Mouse (Mus musculus): ENCODE data around the gene Gm13757. TPM values are rescaled to one million over a fixed set of nuclear protein-coding genes. Genes with fewer than 3 reads are reported as not detected.

Gene Gm13757
- not detected for polyA plus RNA-seq (2014; fragmentation: Illumina TruSeq; extraction: RNeasy Lipid Tissue Mini Kit (QIAGEN cat#74804); ENCODE audit: low read depth, low replicate concordance)

DNA sequence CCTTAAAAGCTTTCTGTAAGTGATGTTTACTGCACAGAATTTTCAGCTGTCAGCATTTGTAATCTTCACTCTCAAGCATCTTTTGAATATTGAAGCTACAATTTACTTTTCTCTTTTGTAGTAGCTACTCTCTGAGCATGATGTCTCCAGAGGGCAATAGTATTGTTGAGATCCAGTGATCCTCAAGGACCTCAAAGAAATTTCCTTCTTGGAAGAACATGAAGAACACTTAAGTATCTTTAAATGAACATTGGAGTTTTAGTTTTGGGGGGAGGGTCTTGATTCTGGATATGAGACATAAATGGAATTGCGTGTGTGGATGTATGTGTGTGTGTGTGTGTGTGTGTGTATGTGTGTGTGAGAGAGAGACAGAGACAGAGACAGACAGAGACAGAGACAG, at the start of gene Gm13757:
Gene Gm13757 (minus strand): TSS at position 101 of the 400 bp plus-strand sequence.

DNA sequence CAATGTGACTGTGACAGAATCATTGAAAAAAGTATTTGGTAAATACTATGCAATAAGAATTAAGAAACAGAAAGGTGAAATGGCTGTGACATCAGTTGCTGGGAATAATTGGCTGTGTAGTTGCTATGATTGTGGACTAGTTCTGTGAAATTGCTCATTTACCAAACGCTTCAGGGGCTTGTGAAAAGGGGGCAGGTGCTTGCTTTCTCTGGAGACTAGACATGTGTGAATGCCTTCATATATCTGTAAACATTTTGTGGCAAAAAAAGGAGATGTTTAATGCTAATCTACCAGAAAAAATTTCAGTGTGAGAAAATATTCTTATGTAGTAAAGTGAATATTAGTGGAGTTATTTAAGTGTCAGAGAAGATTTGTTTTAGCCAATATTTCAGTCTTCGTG, 44.1 kb upstream of the Gm13757 start, which contains the start of gene Olfr1185-ps1:
Gene Olfr1185-ps1 (plus strand): TSS at position 301 of the 400 bp plus-strand sequence.

DNA sequence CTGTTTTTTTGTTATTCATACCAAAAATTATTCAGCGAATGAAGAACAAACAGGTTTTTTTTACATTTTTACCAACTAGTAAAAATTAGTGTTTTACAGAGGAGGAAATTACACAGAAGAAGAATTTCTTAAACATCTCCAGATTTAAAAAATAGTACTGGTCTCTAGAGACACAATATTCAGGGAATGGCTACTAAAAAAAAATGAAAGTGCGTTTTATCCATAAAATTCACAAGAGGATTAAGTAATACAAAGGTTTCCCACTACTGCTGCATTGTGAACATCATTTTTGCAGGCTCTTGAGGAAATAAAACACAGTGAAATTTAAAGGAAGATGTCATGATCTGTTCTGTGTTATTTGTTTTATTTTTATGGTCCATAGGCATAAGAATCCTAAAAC, 34.4 kb upstream of the Gm13757 start, which contains the start of gene Olfr1184:
Gene Olfr1184 (plus strand): TSS at position 301 of the 400 bp plus-strand sequence.

DNA sequence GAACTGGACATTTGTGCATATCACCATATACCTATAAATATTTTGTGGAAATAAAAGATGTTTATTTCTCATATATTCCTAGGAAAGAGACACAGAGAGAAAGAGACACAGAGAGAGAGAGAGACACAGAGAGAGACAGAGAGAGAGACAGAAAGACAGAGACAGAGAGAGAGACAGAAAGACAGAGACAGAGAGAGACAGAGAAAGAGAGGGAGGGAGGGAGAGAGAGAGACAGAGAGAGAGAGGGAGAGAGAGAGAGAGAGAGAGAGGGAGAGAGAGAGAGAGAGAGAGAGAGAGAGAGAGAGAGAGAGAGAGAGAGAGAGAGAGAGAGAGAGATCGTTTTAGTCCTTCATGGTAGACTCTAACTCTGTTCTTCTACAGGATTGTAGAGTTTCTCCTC, 5.6 kb upstream of the Gm13757 start, which contains the start of gene Olfr1183:
Gene Olfr1183 (plus strand): TSS at position 301 of the 400 bp plus-strand sequence.

DNA sequence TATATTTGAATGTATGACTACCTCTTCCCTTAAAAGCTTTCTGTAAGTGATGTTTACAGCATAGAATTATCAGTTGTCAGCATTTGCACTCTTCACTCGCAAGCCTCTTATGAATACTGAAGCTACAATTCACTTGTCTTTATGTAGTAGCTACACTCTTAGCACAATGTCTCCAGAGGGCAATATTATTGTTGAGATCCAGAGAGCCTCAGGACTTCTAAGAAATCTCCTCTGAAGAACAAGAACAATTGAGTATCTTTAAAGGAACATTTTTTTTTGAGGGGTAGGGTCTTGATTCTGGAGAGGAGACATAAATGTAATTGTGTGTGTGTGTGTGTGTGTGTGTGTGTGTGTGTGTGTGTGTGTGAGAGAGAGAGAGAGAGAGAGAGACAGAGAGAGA, 22.9 kb downstream of the Gm13757 start, which contains the start of gene Olfr1181:
Gene Olfr1181 (minus strand): TSS at position 101 of the 400 bp plus-strand sequence.

DNA sequence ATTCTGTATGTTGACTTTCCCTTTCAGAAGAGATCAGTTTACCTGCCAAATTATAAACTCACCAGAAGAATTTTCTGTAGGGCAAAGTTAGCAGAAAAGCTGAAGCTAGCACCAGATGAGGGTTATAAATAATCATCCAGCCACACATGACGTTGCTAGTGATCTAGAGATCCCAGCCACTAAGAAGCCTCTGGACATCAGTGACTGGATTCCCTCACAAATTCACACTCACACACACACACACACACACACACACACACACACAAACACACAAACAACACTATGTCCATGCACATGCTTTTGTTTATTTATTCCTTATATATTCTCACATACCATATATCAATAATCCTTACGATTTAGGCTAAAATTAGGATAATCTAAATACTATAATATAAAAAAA, 29.9 kb downstream of the Gm13757 start, which contains the start of gene Olfr1180:
Gene Olfr1180 (minus strand): TSS at position 101 of the 400 bp plus-strand sequence.

DNA sequence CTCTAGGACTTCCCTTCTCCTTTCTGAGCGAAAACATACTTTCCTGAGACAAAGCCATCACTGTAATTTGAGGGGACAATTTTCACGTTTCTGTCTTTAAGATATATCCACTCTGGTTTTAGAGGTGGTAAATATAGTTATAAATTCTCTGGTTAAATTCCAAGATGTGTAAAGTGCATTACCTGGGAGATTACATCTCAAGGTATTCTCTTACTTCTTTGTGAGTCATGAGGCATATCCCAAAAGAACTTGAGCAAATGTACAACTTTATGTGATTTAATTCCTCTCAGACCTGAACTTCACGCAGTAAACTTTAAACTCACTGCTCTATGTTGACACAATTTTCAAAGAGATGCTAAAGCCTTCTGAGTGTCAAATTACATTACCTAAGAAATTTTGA, 42.6 kb downstream of the Gm13757 start, which contains the start of gene Olfr1179:
Gene Olfr1179 (minus strand): TSS at position 101 of the 400 bp plus-strand sequence.

Other genes with a start within 250 kb of the Gm13757 start
- not detected for gene Olfr1170, start 220.8 kb downstream of the Gm13757 start, polyA plus RNA-seq (2014; fragmentation: Illumina TruSeq; extraction: RNeasy Lipid Tissue Mini Kit (QIAGEN cat#74804); ENCODE audit: low read depth, low replicate concordance)
- gene Olfr1173, start 169.3 kb downstream of the Gm13757 start, polyA plus RNA-seq (2014; fragmentation: Illumina TruSeq; extraction: RNeasy Lipid Tissue Mini Kit (QIAGEN cat#74804); ENCODE audit: low read depth, low replicate concordance): not detected
- gene Olfr1174-ps, start 134.0 kb downstream of the Gm13757 start, polyA plus RNA-seq (2014; fragmentation: Illumina TruSeq; extraction: RNeasy Lipid Tissue Mini Kit (QIAGEN cat#74804); ENCODE audit: low read depth, low replicate concordance): not detected
- not detected for gene Olfr1175-ps, start 121.9 kb downstream of the Gm13757 start, polyA plus RNA-seq (2014; fragmentation: Illumina TruSeq; extraction: RNeasy Lipid Tissue Mini Kit (QIAGEN cat#74804); ENCODE audit: low read depth, low replicate concordance)
- gene Olfr1176, start 112.4 kb downstream of the Gm13757 start, polyA plus RNA-seq (2014; fragmentation: Illumina TruSeq; extraction: RNeasy Lipid Tissue Mini Kit (QIAGEN cat#74804); ENCODE audit: low read depth, low replicate concordance): not detected
- gene Olfr1177-ps, start 102.6 kb downstream of the Gm13757 start, polyA plus RNA-seq (2014; fragmentation: Illumina TruSeq; extraction: RNeasy Lipid Tissue Mini Kit (QIAGEN cat#74804); ENCODE audit: low read depth, low replicate concordance): not detected
- not detected for gene Olfr1178, start 62.1 kb downstream of the Gm13757 start, polyA plus RNA-seq (2014; fragmentation: Illumina TruSeq; extraction: RNeasy Lipid Tissue Mini Kit (QIAGEN cat#74804); ENCODE audit: low read depth, low replicate concordance)
- gene Olfr1179, start 42.7 kb downstream of the Gm13757 start, polyA plus RNA-seq (2014; fragmentation: Illumina TruSeq; extraction: RNeasy Lipid Tissue Mini Kit (QIAGEN cat#74804); ENCODE audit: low read depth, low replicate concordance): not detected
- gene Olfr1180, start 30.0 kb downstream of the Gm13757 start, polyA plus RNA-seq (2014; fragmentation: Illumina TruSeq; extraction: RNeasy Lipid Tissue Mini Kit (QIAGEN cat#74804); ENCODE audit: low read depth, low replicate concordance): not detected
- not detected for gene Olfr1181, start 23.0 kb downstream of the Gm13757 start, polyA plus RNA-seq (2014; fragmentation: Illumina TruSeq; extraction: RNeasy Lipid Tissue Mini Kit (QIAGEN cat#74804); ENCODE audit: low read depth, low replicate concordance)
- gene Olfr1183, start 5.7 kb upstream of the Gm13757 start, polyA plus RNA-seq (2014; fragmentation: Illumina TruSeq; extraction: RNeasy Lipid Tissue Mini Kit (QIAGEN cat#74804); ENCODE audit: low read depth, low replicate concordance): not detected
- gene Olfr1184, start 34.5 kb upstream of the Gm13757 start, polyA plus RNA-seq (2014; fragmentation: Illumina TruSeq; extraction: RNeasy Lipid Tissue Mini Kit (QIAGEN cat#74804); ENCODE audit: low read depth, low replicate concordance): not detected
- gene Olfr1185-ps1, start 44.2 kb upstream of the Gm13757 start, polyA plus RNA-seq (2014; fragmentation: Illumina TruSeq; extraction: RNeasy Lipid Tissue Mini Kit (QIAGEN cat#74804); ENCODE audit: low read depth, low replicate concordance): not detected
- not detected for gene Olfr1186, start 69.4 kb upstream of the Gm13757 start, polyA plus RNA-seq (2014; fragmentation: Illumina TruSeq; extraction: RNeasy Lipid Tissue Mini Kit (QIAGEN cat#74804); ENCODE audit: low read depth, low replicate concordance)
- not detected for gene Olfr1188, start 107.8 kb upstream of the Gm13757 start, polyA plus RNA-seq (2014; fragmentation: Illumina TruSeq; extraction: RNeasy Lipid Tissue Mini Kit (QIAGEN cat#74804); ENCODE audit: low read depth, low replicate concordance)
- not detected for gene Olfr1189, start 137.3 kb upstream of the Gm13757 start, polyA plus RNA-seq (2014; fragmentation: Illumina TruSeq; extraction: RNeasy Lipid Tissue Mini Kit (QIAGEN cat#74804); ENCODE audit: low read depth, low replicate concordance)
- not detected for gene Olfr1191-ps1, start 191.4 kb upstream of the Gm13757 start, polyA plus RNA-seq (2014; fragmentation: Illumina TruSeq; extraction: RNeasy Lipid Tissue Mini Kit (QIAGEN cat#74804); ENCODE audit: low read depth, low replicate concordance)
- not detected for gene Olfr1192-ps1, start 199.4 kb upstream of the Gm13757 start, polyA plus RNA-seq (2014; fragmentation: Illumina TruSeq; extraction: RNeasy Lipid Tissue Mini Kit (QIAGEN cat#74804); ENCODE audit: low read depth, low replicate concordance)
- gene Olfr1193, start 226.5 kb upstream of the Gm13757 start, polyA plus RNA-seq (2014; fragmentation: Illumina TruSeq; extraction: RNeasy Lipid Tissue Mini Kit (QIAGEN cat#74804); ENCODE audit: low read depth, low replicate concordance): not detected
- gene Olfr1195, start 240.1 kb upstream of the Gm13757 start, polyA plus RNA-seq (2014; fragmentation: Illumina TruSeq; extraction: RNeasy Lipid Tissue Mini Kit (QIAGEN cat#74804); ENCODE audit: low read depth, low replicate concordance): not detected

Measured in adrenal gland, adult 10 weeks (tissue).